Mouse (Mus musculus): ENCODE data around the gene Cd52.

- no peak for TF ChIP-seq EP300 (IDR thresholded peaks at IDR 0.05; ENCODE audit: low read depth)
- TF ChIP-seq CTCF (IDR thresholded peaks at IDR 0.05; ENCODE audit: low read depth), result no peak
Observed at GRCm38 (mm10) chr4:134094923-134095547, at the start of gene Cd52.

Data from liver, postnatal 0 days (tissue).